Mouse (Mus musculus) erythroblast, adult 5-6 weeks (primary cell): Measurements from ENCODE around the gene Gm10912. TPM values are rescaled to one million over a fixed set of nuclear protein-coding genes. Genes with fewer than 3 reads are reported as not detected.
"Not testable (repeated sequence)": the region's sequence is repeated elsewhere in the genome, so short reads cannot be mapped to it uniquely, and the experiment has no call there.

Experiments used
- ATAC-seq: replicated peaks from 2 replicates; pipeline ENCODE4 v1.8.0; 2016; ENCODE audit warnings: moderate number of reproducible peaks, mild to moderate bottlenecking, moderate TSS enrichment, inconsistent platforms; ENCODE audit not compliant: poor library complexity, low FRiP score, severe bottlenecking
- total RNA-seq, 2 experiments: library from RNA; stranded (forward) in 1 of 2; stranded (reverse) in 1 of 2; fragments of 150-400 nt in 1 of 2; fragments of 200-764, 138-1000 nt in 1 of 2; gene quantifications; 2 replicates each; pipeline versions ENCODE4 v1.2.3 to v1.2.4; 2015 to 2017; ENCODE audit warnings: low replicate concordance in 2 of 2

The Gm10912 gene
- total RNA-seq (2015; ENCODE audit: low replicate concordance) (1.5 TPM in 1 of 2 replicates, not detected in the other), total RNA-seq (2017; ENCODE audit: low replicate concordance) (0.26 and 2.8 TPM in 2 replicates)

- ATAC-seq, result not testable (repeated sequence)
Observed at GRCm38 (mm10) chr2:104065526-104065925, at the start of gene Gm10912. Gene Gm10912, plus strand, starts transcription at chr2:104065826.

- no peak for ATAC-seq
Observed at GRCm38 (mm10) chr2:104023096-104023495, 42.5 kb upstream of the Gm10912 start.

GRCm38 (mm10) chr2:104024656-104025055 is 41.0 kb upstream of the Gm10912 start:
- no peak for ATAC-seq

- peak; percentile 80 for ATAC-seq
Observed at GRCm38 (mm10) chr2:104027458-104028138, 38.0 kb upstream of the Gm10912 start, which contains the start of gene Fbxo3. Gene Fbxo3, plus strand, starts transcription at chr2:104027721.

- peak; percentile 45 for ATAC-seq
Observed at GRCm38 (mm10) chr2:104028139-104028723, 37.4 kb upstream of the Gm10912 start, which contains the start of gene 4931422A03Rik. Gene 4931422A03Rik, minus strand, starts transcription at chr2:104028361.

- ATAC-seq, result peak; percentile 69
Observed at GRCm38 (mm10) chr2:104029074-104029473, 36.6 kb upstream of the Gm10912 start.

GRCm38 (mm10) chr2:104030381-104030780 is 35.2 kb upstream of the Gm10912 start:
- no peak for ATAC-seq

GRCm38 (mm10) chr2:104032056-104032455 is 33.6 kb upstream of the Gm10912 start:
- no peak for ATAC-seq

- peak; percentile 86 for ATAC-seq
Observed at GRCm38 (mm10) chr2:104034832-104035472, 30.7 kb upstream of the Gm10912 start.

GRCm38 (mm10) chr2:104035595-104035994 is 30.0 kb upstream of the Gm10912 start:
- ATAC-seq, result no peak

- no peak for ATAC-seq
Observed at GRCm38 (mm10) chr2:104036316-104036715, 29.3 kb upstream of the Gm10912 start.

- no peak for ATAC-seq
Observed at GRCm38 (mm10) chr2:104038236-104038635, 27.4 kb upstream of the Gm10912 start.

GRCm38 (mm10) chr2:104041632-104042031 is 24.0 kb upstream of the Gm10912 start:
- ATAC-seq, result no peak

GRCm38 (mm10) chr2:104042766-104043165 is 22.9 kb upstream of the Gm10912 start:
- no peak for ATAC-seq

- no peak for ATAC-seq
Observed at GRCm38 (mm10) chr2:104043624-104044478, 21.8 kb upstream of the Gm10912 start.

GRCm38 (mm10) chr2:104044479-104045080 is 21.0 kb upstream of the Gm10912 start:
- ATAC-seq, result no peak

- no peak for ATAC-seq
Observed at GRCm38 (mm10) chr2:104058381-104058780, 7.2 kb upstream of the Gm10912 start.

- ATAC-seq, result peak; percentile 54; the same call in 1 of the 2 replicates
Observed at GRCm38 (mm10) chr2:104058954-104059353, 6.7 kb upstream of the Gm10912 start.

- ATAC-seq, result no peak
Observed at GRCm38 (mm10) chr2:104059786-104060185, 5.8 kb upstream of the Gm10912 start.
